Mouse (Mus musculus) c-Kit-positive CD71-positive TER-119-negative erythroid progenitor cells, embryonic 14.5 days (primary cell): ENCODE measurements around the gene Ttpal.
A peak's percentile ranks its signal among the peaks of the same experiment; 100 is the strongest.

Experiments
- DNase-seq: peaks from one replicate; pipeline ENCODE4 v3.0.0-alpha.2; 2013; ENCODE audit warnings: low read depth

The Ttpal gene

GRCm38 (mm10) chr2:163602101-163602971 lies at the start of gene Ttpal:
Gene Ttpal, plus strand, starts transcription at chr2:163602314.
- DNase-seq: peak; percentile 75

DNA sequence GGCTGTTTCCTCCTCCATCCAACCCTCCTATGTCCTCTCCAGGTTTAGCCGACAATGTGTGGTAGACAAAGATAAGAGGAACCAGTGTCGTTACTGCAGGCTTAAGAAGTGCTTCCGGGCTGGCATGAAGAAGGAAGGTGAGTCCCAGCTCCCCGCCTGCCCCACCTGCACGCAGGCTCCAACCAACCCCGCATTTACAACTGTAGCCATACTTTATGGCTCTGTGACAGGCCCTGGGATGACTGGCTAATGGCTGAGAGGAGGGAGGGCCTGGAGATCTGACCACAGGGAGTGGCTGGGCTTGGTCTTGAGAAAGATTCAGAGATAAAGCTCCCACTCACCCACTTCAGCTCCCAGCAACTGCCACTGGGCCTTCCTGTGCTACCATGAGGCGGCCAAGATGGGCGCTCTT lies 49.6 kb upstream of the Ttpal start:
- peak; percentile 34 for DNase-seq

GRCm38 (mm10) chr2:163554425-163554982 lies 47.6 kb upstream of the Ttpal start:
- no peak for DNase-seq

DNA sequence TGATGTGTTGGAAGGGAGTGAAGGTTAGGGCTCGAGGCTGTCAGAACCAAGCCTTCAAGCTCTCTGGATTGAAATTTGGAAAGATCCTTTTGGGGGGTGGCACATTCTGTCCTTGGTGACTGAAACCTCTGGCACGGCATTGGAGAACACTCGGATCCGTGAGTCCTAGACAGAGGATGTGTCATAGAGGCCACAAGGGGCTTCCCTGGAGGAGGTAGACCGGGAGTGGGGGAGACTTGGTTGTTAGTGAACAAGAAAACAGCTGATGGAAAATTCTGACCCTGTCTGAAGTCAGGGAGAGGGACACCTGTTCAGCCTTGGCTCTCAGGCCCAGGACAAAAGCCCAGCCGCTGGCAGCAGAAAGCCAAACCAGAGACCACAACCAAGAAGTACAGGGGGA lies 47.1 kb upstream of the Ttpal start:
- no peak for DNase-seq

GRCm38 (mm10) chr2:163555417-163555816 lies 46.7 kb upstream of the Ttpal start:
- no peak for DNase-seq

DNA sequence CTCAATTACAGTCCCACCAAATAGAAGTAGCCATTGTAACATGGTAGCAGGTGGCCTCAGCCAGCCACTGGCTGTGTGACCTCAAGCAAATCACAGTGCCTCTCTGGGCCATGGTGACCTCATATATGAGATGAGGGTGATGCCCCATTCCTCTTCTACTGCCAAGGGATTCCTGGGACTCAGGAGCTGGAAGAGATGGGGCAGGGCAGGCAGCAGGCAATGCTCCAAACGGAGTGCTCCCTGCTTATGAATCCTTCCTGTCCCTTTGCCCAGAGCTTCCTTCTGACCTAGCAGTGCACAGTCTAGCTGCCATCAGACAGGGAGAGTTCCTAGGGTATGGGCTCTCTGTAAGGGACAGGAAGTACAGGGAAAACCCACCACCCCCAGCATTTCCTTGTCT lies 43.6 kb upstream of the Ttpal start:
- DNase-seq: no peak

GRCm38 (mm10) chr2:163559236-163559635 lies 42.9 kb upstream of the Ttpal start:
- no peak for DNase-seq

DNA sequence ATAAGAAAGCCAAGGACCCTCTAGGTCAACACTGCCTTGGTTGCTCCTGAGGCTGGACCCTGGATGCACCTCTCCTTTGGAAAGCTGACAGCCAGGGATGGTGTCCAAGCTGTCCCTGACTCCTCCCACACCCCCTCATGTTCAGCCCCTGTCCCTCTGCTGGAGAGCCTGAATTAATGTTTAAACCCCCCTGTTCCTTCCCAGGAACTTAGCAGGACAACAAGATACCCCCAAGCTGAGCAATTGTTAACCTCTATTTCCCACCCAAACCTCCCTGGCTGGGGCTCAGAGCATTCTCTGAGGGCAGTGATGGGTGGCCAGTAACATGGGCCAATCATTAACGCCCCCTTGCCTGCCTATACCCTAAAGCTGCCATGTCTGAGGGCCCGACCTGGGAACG lies 41.9 kb upstream of the Ttpal start:
- DNase-seq: no peak

DNA sequence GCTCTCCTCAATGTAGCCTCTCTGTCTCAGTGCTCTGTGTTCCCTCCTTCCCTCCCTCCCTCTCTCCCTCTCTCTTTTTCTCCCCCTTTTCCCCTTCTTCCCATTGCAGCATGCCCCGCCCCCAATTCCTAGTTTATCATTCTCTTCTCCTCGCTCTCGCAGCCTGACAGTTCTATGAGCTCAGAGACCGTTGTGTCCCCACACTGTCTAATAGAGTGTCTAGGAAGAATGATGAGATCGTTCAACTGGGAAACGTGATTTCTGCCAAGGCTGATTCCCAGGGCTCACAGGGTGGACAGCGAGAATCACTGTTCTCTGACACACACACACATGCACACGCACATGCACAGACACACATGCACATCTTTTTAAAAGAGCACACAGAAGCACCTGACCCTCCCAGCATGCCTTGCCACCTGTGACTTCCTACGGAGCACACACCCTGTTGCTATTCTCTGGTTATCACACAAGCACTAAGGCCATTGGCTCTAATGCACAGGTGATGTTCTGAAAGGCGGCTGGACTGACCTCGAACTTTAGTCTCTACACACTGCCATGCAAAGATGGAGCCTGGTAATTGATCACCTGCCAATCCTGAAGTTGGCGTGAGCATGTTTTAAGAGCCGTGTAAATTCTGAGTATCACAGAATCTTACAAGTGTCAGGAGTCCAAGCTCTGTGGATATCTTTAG lies 40.7 kb upstream of the Ttpal start:
- DNase-seq: no peak

- peak; percentile 15 for DNase-seq
Observed at GRCm38 (mm10) chr2:163564646-163565045, 37.5 kb upstream of the Ttpal start.

GRCm38 (mm10) chr2:163574321-163574720 lies 27.8 kb upstream of the Ttpal start:
- no peak for DNase-seq

DNA sequence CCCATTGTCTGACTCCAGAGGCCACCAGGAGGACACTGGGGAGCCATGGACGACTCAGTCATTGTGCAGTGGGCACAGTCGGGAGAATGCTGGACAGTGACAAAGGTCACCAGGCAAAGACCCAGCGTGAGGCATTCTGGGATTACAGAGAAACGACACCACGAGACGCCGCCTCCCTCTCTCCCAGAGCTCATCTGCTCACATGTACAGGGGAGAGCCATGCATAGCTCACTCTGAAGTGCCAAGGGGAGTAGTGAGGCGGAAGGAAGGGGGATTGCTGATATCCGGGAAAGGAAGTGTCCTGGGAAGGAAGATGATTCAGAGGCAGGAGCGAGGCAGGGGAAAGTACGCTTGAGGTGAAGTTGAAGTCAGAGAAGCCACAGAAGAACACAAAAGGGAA lies 26.9 kb upstream of the Ttpal start:
- DNase-seq: no peak

- no peak for DNase-seq
Observed at GRCm38 (mm10) chr2:163577986-163578385, 24.1 kb upstream of the Ttpal start.

GRCm38 (mm10) chr2:163580069-163580945 lies 21.8 kb upstream of the Ttpal start:
- DNase-seq: no peak

- DNase-seq: no peak
Observed at GRCm38 (mm10) chr2:163583226-163584087, 18.7 kb upstream of the Ttpal start.

DNA sequence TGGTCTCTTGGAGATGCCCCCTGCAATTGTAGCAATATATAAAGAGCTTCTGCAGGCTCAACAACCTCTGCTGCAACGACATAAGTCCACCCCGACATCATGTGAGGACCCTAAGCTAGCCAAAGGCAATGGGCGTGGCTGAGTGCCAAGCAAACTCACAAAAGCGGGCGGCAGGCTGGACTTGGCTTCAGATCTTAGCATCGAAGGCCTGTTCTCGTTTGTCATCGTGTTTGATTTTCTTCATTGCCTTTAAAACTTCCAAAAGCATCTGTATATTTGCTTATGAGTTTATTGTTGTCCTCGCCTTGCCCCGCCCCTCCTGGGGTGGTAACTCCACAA lies 18.1 kb upstream of the Ttpal start:
- DNase-seq: no peak

DNA sequence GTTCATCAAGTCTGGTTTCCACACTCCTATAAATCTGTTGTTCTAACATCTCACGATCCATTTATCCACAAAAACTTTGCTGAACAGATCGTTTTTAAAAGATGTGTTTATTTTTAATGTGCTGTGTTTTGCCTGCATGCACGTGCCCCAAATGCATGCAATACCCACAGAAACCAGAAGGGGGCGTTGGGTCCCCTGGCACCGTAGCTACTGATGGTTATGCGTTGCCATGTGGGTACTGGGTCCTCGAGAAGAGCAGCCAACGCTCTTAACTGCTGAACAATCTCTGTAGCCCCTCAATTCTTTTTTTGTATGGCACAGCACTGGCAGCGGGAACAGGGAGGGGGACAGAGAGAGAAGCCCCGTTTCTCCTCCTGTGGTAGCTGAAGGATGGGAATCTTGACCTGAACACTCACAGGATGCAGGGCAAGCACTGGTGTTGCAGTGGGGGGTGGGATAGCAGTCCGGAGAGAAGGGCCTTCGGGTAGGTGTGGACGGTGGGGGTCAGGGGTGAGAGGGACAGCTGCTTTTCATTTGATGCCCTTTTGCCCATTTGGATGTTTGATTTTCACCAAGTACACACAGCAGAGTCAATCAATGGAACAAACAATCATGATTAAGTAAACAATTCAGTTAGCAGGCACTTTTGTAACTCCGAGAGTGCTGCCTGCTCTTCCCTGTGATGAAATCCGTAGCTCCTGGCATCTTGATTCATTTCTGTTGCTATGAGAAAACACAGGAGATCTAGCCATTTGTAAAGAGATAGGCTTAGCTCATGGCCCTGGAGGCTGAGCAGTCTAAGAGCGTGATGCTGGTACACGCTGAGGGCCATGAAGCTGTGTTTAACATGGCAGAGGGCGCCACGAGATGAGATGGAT lies 15.5 kb upstream of the Ttpal start:
- peak; percentile 35 for DNase-seq

- DNase-seq: no peak
Observed at GRCm38 (mm10) chr2:163587506-163587905, 14.6 kb upstream of the Ttpal start.

DNA sequence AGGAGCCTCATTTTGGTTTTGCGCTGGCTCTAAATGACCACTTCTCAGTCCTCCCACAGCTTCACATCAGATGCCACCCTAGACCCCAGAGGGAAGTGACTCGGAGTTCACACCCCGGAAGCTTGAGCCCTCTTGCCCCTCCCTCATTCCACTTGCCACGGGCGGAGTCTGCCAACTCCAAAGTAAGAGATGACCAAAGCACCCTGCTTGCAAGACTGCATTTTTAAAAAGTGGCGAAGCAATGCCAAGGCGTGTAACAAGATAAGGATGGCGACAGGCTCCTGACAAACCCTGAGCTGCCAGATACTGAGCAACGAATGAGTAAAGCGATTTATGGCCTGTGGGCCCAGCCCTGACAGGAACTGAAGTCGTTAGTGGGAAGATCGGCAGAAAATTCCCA lies 11.9 kb upstream of the Ttpal start:
- DNase-seq: no peak

GRCm38 (mm10) chr2:163590996-163591395 lies 11.1 kb upstream of the Ttpal start:
- DNase-seq: no peak
